In genomic region chr7:49752730-49753506, GRCm38 (mm10) we compare ENCODE assay signal across 7 mouse cellular contexts. TPM values are rescaled to one million over a fixed set of nuclear protein-coding genes. Genes with fewer than 3 reads are reported as not detected.
DNase-seq lines count a peak whose midpoint lies in the region; ATAC-seq lines count a peak whose summit lies in the region.

No protein-coding gene starts in this region.

- H3K9ac ChIP-seq in intestine, embryonic 14.5 days (ENCODE audit: low read length) = no peak overlapping the region
- no peak overlapping the region for H3K9ac ChIP-seq in liver, embryonic 16.5 days (ENCODE audit: low read depth, low read length)
- H3K9ac ChIP-seq in stomach, embryonic 14.5 days (replicated peaks; ENCODE audit: low read depth, low read length) = no peak overlapping the region

- peak overlapping the region; percentile 4; the same call in 1 of the 2 replicates for H3K4me2 ChIP-seq in intestine, embryonic 14.5 days (ENCODE audit: low read length)
- H3K4me2 ChIP-seq in liver, embryonic 16.5 days (ENCODE audit: low read depth, low read length) = peak overlapping the region; percentile 51
- 0 out of 2 replicates have a peak overlapping the region, but pooled peaks have one; percentile 17 for H3K4me2 ChIP-seq in stomach, embryonic 14.5 days (replicated peaks; ENCODE audit: low read depth, low read length)

- ATAC-seq in activated CD4-positive, CD25-positive, alpha-beta regulatory T cell, adult 4 months = peak; percentile 44
- peak; percentile 51; the same call in 1 of the 2 replicates for ATAC-seq in erythroid progenitor cell, adult 5-6 weeks (replicated peaks; ENCODE audit: low FRiP score, poor library complexity, severe bottlenecking)
- 0 out of 2 replicates have a peak, but pooled peaks have one; percentile 51 for ATAC-seq in intestine, embryonic 14.5 days (replicated peaks; ENCODE audit: low FRiP score, low TSS enrichment, low read depth)
- 0 out of 2 replicates have a peak, but pooled peaks have one; percentile 39 for ATAC-seq in liver, embryonic 16.5 days (ENCODE audit: low read depth)
- no peak for ATAC-seq in stomach, embryonic 14.5 days (ENCODE audit: insufficient number of reproducible peaks, insufficient read depth, low FRiP score, low read depth)

- no peaks in the 10 kb centered on the region for H3K9me3 ChIP-seq in intestine, embryonic 14.5 days (ENCODE audit: control insufficient read depth, low read length)
- H3K9me3 ChIP-seq in liver, embryonic 16.5 days (replicated peaks; ENCODE audit: control insufficient read depth, low read length) = no peaks in the 10 kb centered on the region
- no peaks in the 10 kb centered on the region for H3K9me3 ChIP-seq in stomach, embryonic 14.5 days (ENCODE audit: control insufficient read depth, low read depth, low read length)

- H3K27ac ChIP-seq in intestine, embryonic 14.5 days (ENCODE audit: low read depth) = no peak overlapping the region
- H3K27ac ChIP-seq in liver, embryonic 16.5 days (ENCODE audit: low read length) = no peak overlapping the region
- H3K27ac ChIP-seq in stomach, embryonic 14.5 days (ENCODE audit: low read length) = no peak overlapping the region

- H3K36me3 ChIP-seq in intestine, embryonic 14.5 days (ENCODE audit: control insufficient read depth, insufficient read depth, low read length) = no peaks in the 10 kb centered on the region
- H3K36me3 ChIP-seq in liver, embryonic 16.5 days (ENCODE audit: control insufficient read depth, insufficient read depth) = no peaks in the 10 kb centered on the region
- H3K36me3 ChIP-seq in stomach, embryonic 14.5 days (ENCODE audit: control insufficient read depth, insufficient read depth, low read length) = no peaks in the 10 kb centered on the region

- H3K27me3 ChIP-seq in intestine, embryonic 14.5 days (replicated peaks; ENCODE audit: control insufficient read depth, insufficient read depth, low read length) = peaks cover 6% of the 10 kb centered on the region
- peaks cover 2% of the 10 kb centered on the region; the same call in 1 of the 2 replicates for H3K27me3 ChIP-seq in liver, embryonic 16.5 days (ENCODE audit: control insufficient read depth, insufficient read depth, low read depth, low read length)
- H3K27me3 ChIP-seq in stomach, embryonic 14.5 days (ENCODE audit: control insufficient read depth, insufficient read depth, low read length) = no peaks in the 10 kb centered on the region

- no peak overlapping the region for H3K4me3 ChIP-seq in intestine, embryonic 14.5 days (ENCODE audit: low read depth, low read length)
- peak overlapping the region; percentile 22 for H3K4me3 ChIP-seq in liver, embryonic 16.5 days (ENCODE audit: low read depth, low read length)
- H3K4me3 ChIP-seq in stomach, embryonic 14.5 days (ENCODE audit: low read depth, low read length) = no peak overlapping the region

- peak; percentile 16 for DNase-seq in ovary, postnatal 36 days (ENCODE audit: low spot score)
- DNase-seq in ovary, postnatal 10 days (ENCODE audit: low spot score) = no peak
- peak; percentile 58 for DNase-seq in intestine, embryonic 14.5 days (ENCODE audit: low spot score)

- WGBS in intestine, embryonic 14.5 days = 26% methylated on average over 25 of the region's 25 CpGs
- WGBS in liver, embryonic 16.5 days (ENCODE audit: insufficient replicate concordance) = 24% methylated on average over 25 of the region's 25 CpGs
- WGBS in stomach, embryonic 14.5 days = 29% methylated on average over 25 of the region's 25 CpGs

- H3K4me1 ChIP-seq in intestine, embryonic 14.5 days (replicated peaks; ENCODE audit: control insufficient read depth, insufficient read depth, low read length) = no peaks in the 10 kb centered on the region
- no peaks in the 10 kb centered on the region; the same call in 1 of the 2 replicates for H3K4me1 ChIP-seq in liver, embryonic 16.5 days (ENCODE audit: control insufficient read depth, low read depth, low read length)
- H3K4me1 ChIP-seq in stomach, embryonic 14.5 days (ENCODE audit: control insufficient read depth, insufficient read depth, low read length) = no peaks in the 10 kb centered on the region

RNA-seq across cellular contexts. Expression of gene Htatip2, which starts 6.0 kb away (rescaled TPM):
- 10 to 100 TPM; 38.4 to 46.6 TPM for polyA plus RNA-seq in activated CD4-positive, CD25-positive, alpha-beta regulatory T cell, adult 4 months (2017; shearing (Covaris generic))
- total RNA-seq in erythroid progenitor cell, adult 5-6 weeks (2015; ENCODE audit: low replicate concordance) = 31.4 and 49.5 TPM in 2 replicates
- total RNA-seq in erythroid progenitor cell, adult 5-6 weeks (2017; ENCODE audit: low replicate concordance) = 37.7 and 51.5 TPM in 2 replicates
- polyA plus RNA-seq in intestine, embryonic 14.5 days (2014; fragmentation: Nextera tagmentation; extraction: Ambion mirVana) = 13.1 and 14.0 TPM in 2 replicates
- 31.9 and 32.0 TPM in 2 replicates for polyA plus RNA-seq in liver, embryonic 16.5 days (2015; fragmentation: Nextera tagmentation; extraction: Ambion mirVana)
- polyA plus RNA-seq in stomach, embryonic 14.5 days (2014; fragmentation: Nextera tagmentation; extraction: Ambion mirVana) = 9.8 and 11.3 TPM in 2 replicates

RNA-seq across cellular contexts. Expression of gene Prmt3, which starts 25.2 kb away (rescaled TPM):
- polyA plus RNA-seq in activated CD4-positive, CD25-positive, alpha-beta regulatory T cell, adult 4 months (2017; shearing (Covaris generic)) = 10 to 100 TPM in 1 of 2 experiments, 1 to 10 TPM in 1; 9.1 to 13.9 TPM
- total RNA-seq in erythroid progenitor cell, adult 5-6 weeks (2015; ENCODE audit: low replicate concordance) = 10.8 and 26.4 TPM in 2 replicates
- total RNA-seq in erythroid progenitor cell, adult 5-6 weeks (2017; ENCODE audit: low replicate concordance) = 5.6 and 11.0 TPM in 2 replicates
- polyA plus RNA-seq in intestine, embryonic 14.5 days (2014; fragmentation: Nextera tagmentation; extraction: Ambion mirVana) = 58.3 and 60.7 TPM in 2 replicates
- 15.6 and 18.2 TPM in 2 replicates for polyA plus RNA-seq in liver, embryonic 16.5 days (2015; fragmentation: Nextera tagmentation; extraction: Ambion mirVana)
- polyA plus RNA-seq in stomach, embryonic 14.5 days (2014; fragmentation: Nextera tagmentation; extraction: Ambion mirVana) = 51.5 and 59.1 TPM in 2 replicates
